Mouse (Mus musculus): ENCODE results near the gene Nyx. TPM values are rescaled to one million over a fixed set of nuclear protein-coding genes. Genes with fewer than 3 reads are reported as not detected.

Nyx gene
- total and polyA plus RNA-seq, 2 experiments from 2014 or later, result 0.32 to 0.33 TPM

DNA sequence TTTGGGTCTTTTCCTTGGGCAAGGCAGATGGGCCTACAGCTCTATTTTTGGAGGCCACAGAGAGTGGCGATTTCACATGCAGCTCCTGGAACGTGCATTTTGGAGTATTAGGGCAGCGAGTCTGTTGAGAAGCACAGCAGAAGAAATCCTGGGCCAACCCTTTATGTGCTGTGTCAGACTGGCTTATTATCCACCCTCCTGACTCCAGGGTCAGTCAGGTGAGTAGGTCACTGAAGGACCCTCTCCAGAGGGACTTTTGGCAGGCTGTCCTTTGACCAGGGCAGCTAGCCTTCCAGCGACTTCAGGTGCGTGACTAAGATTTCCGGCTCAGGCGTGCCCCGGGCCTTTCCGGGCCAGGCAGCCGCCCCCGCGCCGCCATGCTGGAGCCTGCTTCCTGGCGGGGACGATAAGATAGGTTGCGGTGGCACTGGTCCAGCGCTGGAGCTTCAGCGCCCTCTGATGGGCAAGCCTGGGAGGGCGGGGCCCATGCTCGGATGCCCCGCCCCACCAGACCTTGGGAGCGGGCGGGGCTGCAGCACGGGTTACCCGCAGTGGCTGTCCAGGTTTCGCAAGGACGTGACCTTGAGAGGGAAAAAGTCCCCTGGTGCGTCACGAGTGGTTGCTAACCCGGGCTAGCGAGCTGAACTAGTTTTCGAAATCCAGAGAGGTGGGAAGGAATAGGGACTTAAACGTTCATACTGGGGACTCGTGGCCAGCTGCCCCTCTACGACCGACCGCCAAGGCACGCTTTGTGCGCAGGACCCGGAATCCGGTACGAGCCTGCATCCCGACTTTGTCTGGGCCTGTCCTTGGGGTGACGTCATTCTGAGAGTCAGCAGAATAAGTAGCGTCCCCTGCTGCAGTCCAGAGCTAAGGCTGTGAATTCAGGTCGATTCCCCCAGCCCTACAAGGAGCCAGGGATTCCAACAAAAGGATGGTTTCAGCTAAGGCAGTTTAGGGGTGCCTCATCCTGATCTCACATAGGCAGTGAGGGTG, 4.3 kb upstream of the Nyx start:
- ATAC-seq (ENCODE audit: low FRiP score) (peak; percentile 96), DNase-seq (ENCODE audit: low spot score) (peak; percentile 91)
- peak; percentile 82 for TF ChIP-seq CTCF (IDR thresholded peaks at IDR 0.05)
- WGBS, result 19% methylated on average over 44 of the region's 46 CpGs
- Histone ChIP-seq H3K9ac (replicated peaks; ENCODE audit: low read length, poor library complexity, severe bottlenecking) (peak overlapping the region; percentile 46; the same call in 1 of the 2 replicates), H3K27me3 (ENCODE audit: insufficient read depth, low read length) (no peaks in the 10 kb centered on the region), H3K4me3 (ENCODE audit: low read depth, low read length) (peak overlapping the region; percentile 30), H3K4me1 (ENCODE audit: insufficient read depth, low read length) (no peaks in the 10 kb centered on the region), H3K9me3 (ENCODE audit: low read length) (no peaks in the 10 kb centered on the region), H3K36me3 (ENCODE audit: insufficient read depth, low read length) (no peaks in the 10 kb centered on the region), H3K27ac (ENCODE audit: low read depth, low read length) (peak overlapping the region; percentile 78), H3K4me2 (ENCODE audit: low read depth, low read length, poor library complexity, severe bottlenecking) (peak overlapping the region; percentile 43)

- Histone ChIP-seq H3K4me2 (ENCODE audit: low read depth, low read length, poor library complexity, severe bottlenecking) (no peak overlapping the region), H3K9me3 (ENCODE audit: low read length) (no peaks in the 10 kb centered on the region), H3K4me3 (ENCODE audit: low read depth, low read length) (no peak overlapping the region), H3K9ac (replicated peaks; ENCODE audit: low read length, poor library complexity, severe bottlenecking) (no peak overlapping the region), H3K27ac (ENCODE audit: low read depth, low read length) (no peak overlapping the region), H3K4me1 (ENCODE audit: insufficient read depth, low read length) (no peaks in the 10 kb centered on the region), H3K36me3 (ENCODE audit: insufficient read depth, low read length) (no peaks in the 10 kb centered on the region), H3K27me3 (ENCODE audit: insufficient read depth, low read length) (no peaks in the 10 kb centered on the region)
- ATAC-seq (ENCODE audit: low FRiP score), result no peak
- TF ChIP-seq CTCF (IDR thresholded peaks at IDR 0.05), result no peak
- DNase-seq (ENCODE audit: low spot score), result no peak
- WGBS, result 88% methylated on average over 2 of the region's 2 CpGs
Measured at GRCm38 (mm10) chrX:13462982-13463517, 2.9 kb upstream of the Nyx start.

DNA sequence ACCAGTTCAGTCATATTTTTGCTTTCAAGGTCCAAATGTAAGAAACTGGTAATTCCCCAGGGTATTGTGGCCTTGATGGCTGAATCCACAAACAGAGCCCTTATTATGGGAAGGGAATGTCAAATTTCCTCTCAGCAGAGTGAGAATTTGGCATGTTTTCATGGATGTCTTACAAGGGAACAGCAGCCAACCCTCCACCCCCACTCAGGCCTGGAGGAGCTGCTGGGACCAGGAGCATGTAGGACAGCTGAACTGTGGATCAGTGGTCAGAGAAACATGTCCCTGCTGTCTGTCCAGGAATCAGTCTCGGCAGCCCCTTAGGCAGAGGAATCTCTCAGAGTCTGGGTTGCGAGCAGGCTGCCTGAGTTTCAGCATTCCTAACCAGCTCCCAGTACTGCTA, 771 bp downstream of the Nyx start:
- no peak for DNase-seq (ENCODE audit: low spot score)

GRCm38 (mm10) chrX:13467121-13467571, 1.2 kb downstream of the Nyx start:
- no peak for TF ChIP-seq CTCF (IDR thresholded peaks at IDR 0.05)
- Histone ChIP-seq H3K36me3 (ENCODE audit: insufficient read depth, low read length) (no peaks in the 10 kb centered on the region), H3K27ac (ENCODE audit: low read depth, low read length) (no peak overlapping the region), H3K9ac (replicated peaks; ENCODE audit: low read length, poor library complexity, severe bottlenecking) (no peak overlapping the region), H3K4me1 (ENCODE audit: insufficient read depth, low read length) (no peaks in the 10 kb centered on the region), H3K4me3 (ENCODE audit: low read depth, low read length) (no peak overlapping the region), H3K4me2 (ENCODE audit: low read depth, low read length, poor library complexity, severe bottlenecking) (no peak overlapping the region), H3K9me3 (ENCODE audit: low read length) (no peaks in the 10 kb centered on the region), H3K27me3 (ENCODE audit: insufficient read depth, low read length) (no peaks in the 10 kb centered on the region)
- DNase-seq (ENCODE audit: low spot score), result no peak
- no peak for ATAC-seq (ENCODE audit: low FRiP score)
- 63% methylated on average over 6 of the region's 6 CpGs for WGBS

More for the DNA sequence above, 771 bp downstream of the Nyx start:
- Histone ChIP-seq H3K27ac (ENCODE audit: low read depth, low read length) (no peak overlapping the region), H3K4me2 (ENCODE audit: low read depth, low read length, poor library complexity, severe bottlenecking) (no peak overlapping the region), H3K36me3 (ENCODE audit: insufficient read depth, low read length) (no peaks in the 10 kb centered on the region), H3K4me3 (ENCODE audit: low read depth, low read length) (no peak overlapping the region), H3K9ac (replicated peaks; ENCODE audit: low read length, poor library complexity, severe bottlenecking) (no peak overlapping the region), H3K4me1 (ENCODE audit: insufficient read depth, low read length) (no peaks in the 10 kb centered on the region), H3K27me3 (ENCODE audit: insufficient read depth, low read length) (no peaks in the 10 kb centered on the region), H3K9me3 (ENCODE audit: low read length) (no peaks in the 10 kb centered on the region)
- ATAC-seq (ENCODE audit: low FRiP score), result no peak
- no peak for TF ChIP-seq CTCF (IDR thresholded peaks at IDR 0.05)
- WGBS, result 77% methylated on average over 2 of the region's 2 CpGs

GRCm38 (mm10) chrX:13469160-13470116, 3.5 kb downstream of the Nyx start:
- Histone ChIP-seq H3K4me1 (ENCODE audit: insufficient read depth, low read length) (no peaks in the 10 kb centered on the region), H3K4me3 (ENCODE audit: low read depth, low read length) (no peak overlapping the region), H3K36me3 (ENCODE audit: insufficient read depth, low read length) (no peaks in the 10 kb centered on the region), H3K27ac (ENCODE audit: low read depth, low read length) (no peak overlapping the region), H3K9ac (replicated peaks; ENCODE audit: low read length, poor library complexity, severe bottlenecking) (no peak overlapping the region), H3K9me3 (ENCODE audit: low read length) (no peaks in the 10 kb centered on the region), H3K4me2 (ENCODE audit: low read depth, low read length, poor library complexity, severe bottlenecking) (no peak overlapping the region), H3K27me3 (ENCODE audit: insufficient read depth, low read length) (no peaks in the 10 kb centered on the region)
- ATAC-seq (ENCODE audit: low FRiP score), result 0 out of 2 replicates have a peak, but pooled peaks have one; percentile 54
- WGBS, result 61% methylated on average over 9 of the region's 9 CpGs
- peak; percentile 42 for DNase-seq (ENCODE audit: low spot score)
- no peak for TF ChIP-seq CTCF (IDR thresholded peaks at IDR 0.05)

All from midbrain, postnatal 0 days (tissue).